Mouse (Mus musculus): ENCODE measurements around the gene Rbfox1.

Rbfox1 gene

DNA sequence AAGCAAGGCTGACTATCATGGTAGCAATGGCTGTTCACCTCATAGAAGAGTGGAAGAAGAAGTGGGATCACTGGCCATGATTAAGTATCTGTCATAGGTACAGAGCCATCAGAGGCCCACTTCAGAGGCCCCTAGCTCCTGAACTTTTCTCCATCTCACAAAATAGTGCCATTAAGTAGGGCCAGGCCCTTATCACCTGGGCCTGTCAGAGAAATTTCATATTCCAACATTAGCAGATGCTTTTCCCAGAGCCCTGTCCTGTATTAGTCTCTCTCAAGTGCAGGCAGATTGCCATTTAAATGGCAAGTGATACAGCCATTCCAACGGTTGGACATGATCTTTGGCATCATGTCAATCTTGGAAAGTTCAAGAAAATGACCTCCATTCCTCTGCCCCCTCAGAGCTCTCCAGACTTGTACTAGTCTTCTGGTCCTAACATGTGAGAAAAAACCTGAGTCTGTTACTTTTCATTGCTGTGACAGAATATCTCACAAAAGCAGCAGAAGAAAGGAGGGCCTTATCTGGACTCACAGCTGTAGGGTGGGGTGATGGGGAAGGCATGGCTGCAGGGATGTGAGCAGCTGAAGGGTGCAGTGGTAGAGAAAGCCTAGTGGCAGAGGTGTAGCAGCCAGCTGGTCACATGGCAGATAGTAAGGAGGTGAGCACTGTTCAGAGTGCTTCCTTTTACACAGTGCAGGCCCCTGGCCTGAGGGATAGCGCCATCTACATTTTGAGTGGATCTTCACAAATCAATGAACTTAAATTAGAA lies 210.6 kb downstream of the Rbfox1 start:
- no peak for DNase-seq (ENCODE audit: low read depth, low spot score)

DNA sequence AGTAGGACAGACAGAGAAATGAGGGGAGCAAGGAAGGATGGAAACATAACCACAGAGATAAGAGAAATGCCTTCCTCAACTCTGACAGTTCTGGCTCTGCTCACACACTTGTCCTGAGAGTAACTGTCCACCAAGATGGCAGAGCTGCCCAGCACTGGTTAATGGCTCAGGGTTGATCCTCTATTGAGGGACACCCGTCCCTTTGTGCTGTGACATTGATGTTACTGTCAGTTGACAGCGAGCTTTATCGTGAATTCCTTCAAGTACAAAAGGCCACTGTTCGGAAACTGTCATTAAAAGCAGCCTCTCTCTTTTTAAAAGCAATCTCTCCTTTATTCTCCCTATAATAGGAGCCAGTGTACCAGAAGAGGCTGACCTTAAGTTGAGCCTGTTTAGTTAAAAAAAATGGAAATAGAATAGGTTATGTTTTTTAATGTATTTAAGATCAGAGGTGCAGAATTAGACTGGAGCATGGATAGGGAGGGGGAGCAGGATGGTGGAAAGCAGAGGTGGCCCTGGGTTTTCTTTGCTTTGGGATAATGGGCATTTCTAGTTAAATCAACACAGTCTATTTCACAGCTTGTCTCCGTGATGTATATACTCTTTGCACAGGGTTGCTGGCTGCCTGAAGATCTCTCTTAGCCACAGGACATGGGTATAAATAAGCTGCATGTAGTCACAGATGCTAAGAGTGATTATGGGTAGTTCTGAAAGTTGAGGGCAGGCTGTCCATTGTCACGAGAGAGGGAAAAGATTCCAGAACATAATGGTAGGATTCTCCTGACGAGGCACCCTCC lies 212.3 kb downstream of the Rbfox1 start:
- DNase-seq (ENCODE audit: low read depth, low spot score) = no peak

DNA sequence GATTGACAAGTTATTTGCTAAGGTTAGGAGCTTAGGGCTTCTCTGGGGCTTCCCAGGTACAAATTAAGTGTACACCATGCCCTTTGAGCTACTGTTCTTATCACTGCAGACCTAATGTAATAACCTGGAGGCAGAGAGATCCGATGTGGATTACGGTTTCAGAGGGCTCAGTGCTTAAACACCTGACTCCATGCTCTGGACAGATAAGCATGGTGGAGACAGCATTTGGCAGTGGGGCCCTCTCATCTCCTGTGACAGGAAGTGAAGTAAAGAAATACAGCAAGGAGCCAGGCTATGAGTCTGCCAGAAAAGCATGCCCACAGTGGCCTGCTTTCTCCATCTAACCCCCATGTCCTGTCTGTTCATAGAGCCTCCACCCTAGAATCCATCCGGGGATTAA lies 213.0 kb downstream of the Rbfox1 start:
- DNase-seq (ENCODE audit: low read depth, low spot score) = no peak

DNA sequence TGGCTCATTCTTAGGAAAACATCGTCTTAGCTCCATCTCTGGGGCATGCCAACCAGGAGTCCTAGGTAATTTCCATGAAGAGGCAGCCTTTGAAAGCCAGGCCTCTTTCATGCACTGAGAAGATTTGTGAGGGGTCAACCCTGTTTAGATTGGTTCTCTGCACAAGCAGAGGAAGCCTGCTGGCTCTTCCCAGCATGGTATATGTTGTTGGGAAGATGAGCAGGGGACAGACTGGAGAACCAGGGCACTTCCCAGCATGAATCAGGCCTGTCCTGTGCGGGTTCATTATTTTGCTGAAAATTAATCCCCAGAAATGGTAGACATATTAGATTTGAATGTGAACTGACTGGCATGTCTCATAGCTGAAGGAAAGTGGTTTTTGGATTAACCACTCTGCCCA lies 214.4 kb downstream of the Rbfox1 start:
- DNase-seq (ENCODE audit: low read depth, low spot score) = no peak

DNA sequence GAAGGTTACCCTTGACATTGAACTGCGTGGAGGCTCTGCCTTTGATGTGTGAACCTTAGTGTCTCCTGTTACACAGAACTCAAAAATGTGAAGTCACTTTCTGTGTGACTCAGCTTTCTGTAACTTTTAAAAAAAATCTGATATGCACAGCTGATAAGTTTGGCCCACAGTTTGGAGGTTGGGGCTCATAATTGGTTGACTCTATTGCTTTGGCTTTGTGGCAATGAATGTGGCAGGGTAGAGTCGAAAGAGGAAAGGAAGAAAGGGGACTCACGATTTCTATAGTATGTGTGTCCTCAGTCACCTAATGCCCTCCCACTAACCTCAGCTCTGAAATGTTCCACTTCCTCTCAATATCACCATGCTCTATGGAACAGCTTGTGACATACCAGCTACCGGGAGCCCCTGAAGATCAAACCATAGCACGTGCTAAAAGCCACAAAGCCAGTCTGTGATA lies 215.3 kb downstream of the Rbfox1 start:
- no peak for DNase-seq (ENCODE audit: low read depth, low spot score)

DNA sequence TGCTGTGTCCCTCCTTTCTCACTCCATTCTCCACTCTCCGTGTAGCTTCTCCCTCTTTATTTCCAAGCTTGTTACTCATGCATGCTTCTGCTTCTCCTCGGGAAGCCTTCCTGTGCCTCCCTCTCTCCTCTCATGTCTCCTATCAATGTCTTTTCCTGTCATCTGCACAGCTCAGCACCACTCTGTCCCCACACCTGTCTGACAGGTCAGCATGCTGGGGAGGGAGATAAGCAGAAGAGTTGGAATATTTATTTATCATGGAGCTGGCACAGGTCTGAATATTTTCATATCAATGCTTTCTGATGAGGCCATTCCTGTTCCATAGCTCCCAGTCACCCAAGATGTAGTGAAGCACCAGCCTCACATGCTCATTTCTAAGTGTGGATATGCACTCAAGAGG lies 218.6 kb downstream of the Rbfox1 start:
- no peak for DNase-seq (ENCODE audit: low read depth, low spot score)

DNA sequence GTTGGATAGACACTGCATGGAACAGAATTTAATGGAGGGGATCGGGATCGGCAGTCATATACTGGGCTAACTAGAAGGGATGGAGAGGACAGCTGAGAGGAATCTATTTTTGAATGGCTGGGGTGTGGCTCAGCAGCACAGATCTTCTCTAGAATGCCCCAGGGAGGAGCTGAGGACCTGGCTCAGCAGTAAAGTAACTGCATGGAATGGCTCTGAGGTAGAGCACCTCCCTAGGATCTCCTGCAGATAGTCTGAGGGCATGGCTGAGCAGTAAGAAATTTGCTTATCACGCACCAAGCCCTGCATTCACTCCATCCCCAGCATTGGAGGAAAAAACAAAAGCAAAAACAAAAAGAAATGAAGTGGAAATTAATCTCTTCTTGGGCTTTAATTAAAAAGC lies 225.0 kb downstream of the Rbfox1 start:
- DNase-seq (ENCODE audit: low read depth, low spot score) = no peak

DNA sequence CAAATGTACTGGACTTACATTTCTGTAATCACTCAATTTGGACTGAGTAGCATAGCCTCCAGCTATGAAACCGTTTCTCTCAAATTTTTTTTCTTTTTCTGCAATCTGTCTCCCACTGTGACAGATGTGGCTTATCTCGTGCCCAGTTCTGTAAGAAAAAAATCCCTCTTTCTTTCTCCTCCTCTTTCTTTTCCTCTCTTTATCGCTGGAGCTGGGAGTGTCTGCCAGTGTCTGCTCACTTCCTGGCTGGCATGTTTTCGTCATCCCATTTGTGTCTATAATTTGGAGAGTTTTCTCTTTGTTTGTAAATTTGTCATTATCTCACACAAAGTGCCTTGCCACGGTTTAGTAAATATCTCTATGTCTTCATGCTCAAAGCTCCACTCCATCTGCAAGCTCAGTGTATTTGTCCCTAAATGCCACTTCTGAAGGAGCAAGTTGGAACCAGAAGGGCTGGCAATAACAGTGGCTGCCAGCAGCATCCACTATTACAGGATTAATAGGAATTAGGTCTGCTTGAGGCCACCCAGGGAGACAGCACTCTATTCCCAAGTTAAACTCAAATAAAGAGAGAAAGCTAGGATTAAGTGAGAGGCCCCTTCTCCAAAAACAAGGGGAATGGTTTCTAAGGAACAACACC lies 228.8 kb downstream of the Rbfox1 start:
- DNase-seq (ENCODE audit: low read depth, low spot score) = no peak

DNA sequence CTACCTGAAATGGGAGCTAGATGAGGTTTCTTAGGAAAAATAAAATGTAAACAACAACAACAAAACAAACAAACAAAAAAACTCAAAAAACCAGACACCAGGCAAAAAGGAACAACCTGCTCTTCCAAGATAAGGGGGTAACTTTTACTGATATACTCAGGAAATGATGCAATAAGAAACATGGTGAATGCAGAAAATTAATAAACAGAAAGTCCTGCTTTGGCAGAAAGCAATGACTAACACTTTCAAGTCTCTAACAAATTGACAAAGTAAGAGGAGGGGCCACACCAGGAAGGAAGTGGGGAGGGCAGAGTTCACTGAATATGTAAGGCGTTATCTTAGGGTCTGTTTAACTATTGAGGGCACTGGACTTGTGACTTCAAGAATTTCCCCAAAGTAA lies 234.3 kb downstream of the Rbfox1 start:
- no peak for DNase-seq (ENCODE audit: low read depth, low spot score)

DNA sequence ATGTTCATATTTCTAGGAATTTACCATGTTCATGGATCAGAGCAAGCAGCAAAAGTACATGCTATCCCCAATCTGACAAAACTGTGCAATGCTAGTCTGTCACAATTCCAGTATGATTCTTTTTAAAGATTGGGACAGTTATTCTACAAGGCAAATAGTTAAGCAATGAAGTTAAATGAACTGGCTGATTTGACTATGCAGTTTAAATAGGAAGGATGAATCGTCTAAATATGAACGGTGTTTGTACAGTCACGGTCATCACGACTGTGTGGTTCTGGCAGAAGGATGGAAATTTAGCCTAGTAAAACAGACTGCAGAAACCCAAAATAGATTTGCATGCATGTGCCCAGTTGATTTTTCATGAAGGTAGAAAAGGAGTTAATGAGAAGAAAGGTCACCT lies 236.1 kb downstream of the Rbfox1 start:
- no peak for DNase-seq (ENCODE audit: low read depth, low spot score)

DNA sequence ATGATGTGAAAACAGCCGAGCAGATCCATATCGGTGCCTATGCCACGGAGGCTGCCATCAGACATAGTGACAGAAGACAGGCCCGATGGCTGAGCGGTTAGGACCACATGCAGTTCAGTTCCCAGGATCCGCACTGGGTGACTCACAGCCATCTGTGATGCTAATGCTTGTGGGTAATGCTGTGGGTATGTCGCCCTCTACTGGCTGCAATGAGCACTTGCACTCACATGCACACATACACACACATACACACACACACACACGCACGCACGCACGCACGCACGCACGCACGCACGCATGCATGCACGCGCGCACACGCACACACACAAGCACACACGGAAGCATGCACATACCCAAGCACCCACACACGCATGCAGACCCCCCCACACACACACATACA lies 237.7 kb downstream of the Rbfox1 start:
- DNase-seq (ENCODE audit: low read depth, low spot score) = no peak

DNA sequence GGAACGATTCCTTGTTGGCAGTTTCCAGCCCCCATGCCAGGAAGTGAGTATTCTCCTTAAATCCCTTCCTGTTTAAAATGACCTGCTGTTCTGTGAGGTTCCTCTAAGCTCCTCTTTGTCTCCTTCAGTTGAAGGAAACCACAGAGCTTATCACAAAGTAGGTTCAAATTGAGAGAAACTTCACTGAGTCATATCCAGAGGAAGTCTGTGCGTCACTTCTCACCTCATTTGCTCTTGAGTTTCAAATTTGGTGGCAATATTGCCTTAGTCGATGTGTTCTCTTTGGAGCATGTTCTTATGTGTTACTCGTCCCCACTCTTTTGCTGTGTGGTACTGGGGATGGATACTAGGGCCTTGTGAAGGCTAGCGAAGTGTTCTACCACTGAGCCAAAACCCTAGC lies 243.2 kb downstream of the Rbfox1 start:
- no peak for DNase-seq (ENCODE audit: low read depth, low spot score)

DNA sequence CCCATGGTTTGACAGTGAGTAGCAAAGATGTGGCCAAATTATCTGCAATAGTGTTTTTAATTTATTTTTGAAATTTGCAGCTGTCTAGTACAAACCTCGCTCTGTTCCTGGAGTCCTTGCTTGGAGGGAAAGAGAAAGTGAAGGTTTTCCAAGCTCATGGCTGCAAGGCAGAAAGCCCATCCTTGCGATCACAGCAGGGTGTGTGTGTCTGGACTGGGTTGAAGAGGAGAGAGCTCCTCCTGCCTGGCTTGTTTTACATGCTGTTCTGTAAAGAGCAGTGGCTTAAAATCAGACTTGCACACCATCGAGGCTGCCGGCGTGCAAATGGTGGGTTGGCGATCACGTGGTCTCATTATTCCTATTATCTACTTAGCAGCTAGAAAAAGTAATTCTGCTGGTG lies 249.9 kb downstream of the Rbfox1 start:
- no peak for DNase-seq (ENCODE audit: low read depth, low spot score)

DNA sequence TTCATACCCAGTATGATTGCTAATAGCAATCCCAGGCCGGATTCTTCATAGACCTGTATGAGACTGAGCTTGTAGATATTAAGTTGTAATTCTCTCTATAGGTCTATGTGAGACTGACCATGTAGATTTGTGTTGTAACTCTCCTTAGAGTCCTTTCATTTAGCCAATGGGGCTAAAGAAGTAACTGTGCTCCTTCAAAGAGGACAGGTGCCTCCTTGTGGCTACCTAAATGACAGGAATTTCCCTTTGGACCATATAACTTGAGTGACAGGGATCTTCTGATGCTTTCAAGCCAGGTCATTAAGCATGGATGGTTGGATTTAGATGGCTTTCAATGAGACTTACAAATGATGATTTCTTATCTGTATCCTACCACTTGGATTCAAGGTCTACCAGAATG lies 254.3 kb downstream of the Rbfox1 start:
- no peak for DNase-seq (ENCODE audit: low read depth, low spot score)

DNA sequence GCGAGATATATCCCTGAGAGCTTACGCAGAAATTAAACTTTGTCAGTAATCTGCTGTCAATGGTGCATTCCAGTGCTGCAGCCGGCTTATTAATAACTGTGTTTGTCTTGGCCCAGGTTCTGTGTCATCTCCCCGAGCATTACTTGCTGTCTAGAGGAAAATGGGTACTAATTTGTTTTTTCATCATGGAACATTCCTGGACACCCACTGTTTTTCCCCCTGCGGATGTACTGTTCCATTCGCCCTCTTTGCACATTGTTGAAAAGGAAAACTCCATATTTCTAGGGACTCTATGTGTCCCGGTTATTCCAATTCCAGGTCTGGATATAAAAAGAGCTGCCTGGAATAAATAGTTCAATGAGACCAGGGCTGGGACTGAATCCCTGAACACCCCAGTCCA lies 262.8 kb downstream of the Rbfox1 start:
- no peak for DNase-seq (ENCODE audit: low read depth, low spot score)

DNA sequence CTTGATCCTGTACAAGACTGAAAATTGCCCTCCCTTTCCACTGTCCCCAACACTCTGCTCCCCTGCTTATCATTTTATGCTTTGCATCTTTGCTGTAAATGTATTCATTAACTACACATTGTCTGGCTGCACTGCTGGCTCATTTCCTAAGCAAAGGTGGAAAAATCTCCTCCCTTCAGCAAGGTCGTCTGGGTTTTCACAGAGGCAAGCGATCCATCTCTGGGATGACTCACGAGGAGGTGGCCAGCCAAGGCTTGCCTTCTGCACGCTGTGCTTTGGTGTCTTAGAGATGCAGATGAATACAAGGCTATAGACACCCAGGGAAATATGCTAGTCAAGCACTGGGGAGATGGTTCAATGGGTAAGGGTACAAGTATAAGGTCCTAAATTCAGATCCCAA lies 264.2 kb downstream of the Rbfox1 start:
- DNase-seq (ENCODE audit: low read depth, low spot score) = no peak

DNA sequence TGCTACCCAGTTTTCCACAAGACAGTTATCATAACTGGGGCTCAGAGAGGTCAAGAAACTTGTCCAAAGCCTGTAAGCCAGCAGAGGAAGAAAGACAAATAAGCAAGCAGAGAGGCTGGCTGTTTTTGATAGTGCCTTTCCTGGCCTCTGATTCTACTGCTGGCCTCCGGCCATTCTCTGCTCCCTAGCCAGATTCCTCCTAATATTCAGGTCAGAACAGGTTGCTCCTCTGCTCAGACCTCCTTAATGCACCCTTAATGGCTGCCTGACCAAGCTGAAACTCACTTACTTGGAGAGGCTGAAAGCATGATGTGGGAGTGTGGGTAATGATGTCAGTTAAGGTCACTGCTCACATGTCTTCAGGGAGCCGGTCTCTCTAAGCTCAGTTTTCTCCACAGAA lies 270.4 kb downstream of the Rbfox1 start:
- no peak for DNase-seq (ENCODE audit: low read depth, low spot score)

DNA sequence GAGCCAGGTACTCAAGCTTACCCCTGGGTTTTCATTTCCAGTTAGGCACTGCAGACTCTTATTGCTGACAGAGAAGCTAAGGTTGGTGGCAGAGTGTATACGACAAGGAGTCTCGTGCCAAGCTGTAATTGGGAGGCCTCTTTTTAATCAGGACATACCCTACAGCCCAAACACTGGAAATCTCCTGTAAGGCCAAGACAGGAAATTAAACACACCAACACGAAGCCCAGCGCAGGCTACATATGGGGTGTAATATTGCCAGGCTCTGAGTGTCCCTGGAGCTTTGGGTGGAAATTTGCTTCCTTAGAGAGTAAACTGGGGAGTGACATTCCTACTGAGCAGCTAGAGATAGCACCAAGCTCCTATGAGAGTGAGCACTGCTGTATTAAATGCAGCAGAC lies 279.3 kb downstream of the Rbfox1 start:
- no peak for DNase-seq (ENCODE audit: low read depth, low spot score)

DNA sequence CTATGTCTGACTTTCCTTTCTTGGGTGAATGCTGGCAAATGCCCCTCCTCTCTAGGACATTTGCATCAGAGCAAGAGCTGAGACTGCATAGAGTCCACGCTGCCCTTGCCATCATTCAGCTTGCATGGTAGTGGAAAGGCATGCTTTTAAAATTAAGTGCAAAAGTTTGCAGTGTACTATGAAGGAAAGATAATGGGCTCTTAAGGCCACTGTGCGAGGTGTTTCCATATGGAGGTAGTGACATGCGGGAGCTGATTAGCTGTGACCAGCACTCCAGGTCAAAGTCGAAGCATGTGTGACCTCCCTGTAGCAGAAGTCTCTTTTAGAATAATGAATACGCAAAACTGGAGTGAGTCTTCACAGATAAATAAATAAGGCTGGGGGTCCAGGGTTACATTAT lies 284.2 kb downstream of the Rbfox1 start:
- no peak for DNase-seq (ENCODE audit: low read depth, low spot score)

DNA sequence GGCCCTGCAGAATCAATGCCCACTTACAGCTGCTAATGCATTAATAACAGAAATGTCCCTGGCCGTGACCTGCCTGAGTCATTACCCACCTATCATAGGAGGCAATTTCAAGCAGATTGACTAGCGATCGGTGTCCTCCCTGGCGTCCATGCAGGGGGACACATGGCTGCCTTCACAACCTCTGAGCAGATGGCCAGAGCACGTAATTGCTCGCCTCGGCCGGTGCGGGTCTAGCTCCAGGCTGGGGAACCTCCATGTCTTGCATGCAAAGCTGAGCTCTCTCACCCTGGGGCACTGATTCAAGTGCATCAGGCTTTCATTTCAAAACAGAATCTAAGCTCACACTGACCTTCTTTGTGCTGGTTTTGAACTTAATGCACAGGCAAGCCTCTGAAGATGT lies 295.7 kb downstream of the Rbfox1 start:
- no peak for DNase-seq (ENCODE audit: low read depth, low spot score)

DNA sequence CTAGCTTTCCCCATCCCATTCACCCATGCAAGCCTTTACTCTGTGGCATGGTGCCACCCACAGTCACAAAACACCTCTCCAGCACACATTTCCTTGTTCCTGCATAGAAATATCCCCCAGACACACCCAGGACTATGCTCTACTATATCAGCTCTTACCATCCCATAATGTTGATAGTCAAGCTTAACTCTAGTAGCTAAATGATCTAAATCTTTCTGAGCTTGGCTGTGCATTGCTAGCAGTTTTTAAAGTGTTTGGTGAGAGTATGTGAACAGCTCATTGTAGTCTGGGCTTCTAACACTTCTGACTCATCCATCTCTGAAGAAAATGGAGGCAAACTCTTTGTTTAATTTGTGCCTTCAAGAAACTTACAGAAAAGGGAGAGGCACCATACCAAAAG lies 297.2 kb downstream of the Rbfox1 start:
- no peak for DNase-seq (ENCODE audit: low read depth, low spot score)

DNA sequence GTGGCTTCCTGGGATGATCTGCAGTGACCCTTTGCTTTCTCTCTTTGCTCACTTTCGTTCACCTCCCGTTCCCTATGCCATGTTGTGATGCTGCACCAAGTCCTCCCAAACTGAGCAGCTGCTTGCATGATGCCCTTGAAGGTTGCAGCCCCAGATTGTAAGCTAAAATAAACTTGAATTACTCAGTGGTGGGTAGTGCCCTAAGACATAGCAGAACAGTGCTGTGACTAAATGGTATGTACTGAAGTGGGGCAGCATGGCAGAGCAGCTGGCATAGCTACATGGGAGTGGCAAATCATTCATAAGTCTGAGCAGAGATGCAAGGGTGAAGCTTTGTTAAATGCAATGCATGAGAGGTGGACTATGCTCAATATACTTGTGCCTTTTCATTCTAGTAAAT lies 307.2 kb downstream of the Rbfox1 start:
- DNase-seq (ENCODE audit: low read depth, low spot score) = no peak

DNA sequence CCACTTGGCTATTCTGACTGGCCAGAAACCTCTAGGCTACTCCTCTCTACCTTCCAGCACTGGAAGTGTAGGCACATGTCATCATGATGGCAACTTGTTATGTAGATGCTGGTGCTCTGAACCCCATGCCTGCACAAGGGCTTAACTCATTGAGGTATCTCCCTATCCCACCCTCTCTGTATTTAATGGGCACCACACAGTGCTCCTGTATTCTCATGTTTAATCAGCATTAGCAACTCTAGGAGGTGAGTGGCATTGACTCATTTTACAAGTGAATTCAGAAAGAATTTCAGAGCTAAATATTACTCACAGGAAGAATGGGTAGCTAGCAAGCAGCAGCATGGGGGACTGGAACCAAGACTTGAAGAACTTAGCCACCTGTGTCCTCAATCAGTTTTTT lies 321.3 kb downstream of the Rbfox1 start:
- no peak for DNase-seq (ENCODE audit: low read depth, low spot score)
